Mouse (Mus musculus) midbrain, embryonic 11.5 days (tissue): ENCODE measurements around the gene Kat7. TPM values are rescaled to one million over a fixed set of nuclear protein-coding genes. Genes with fewer than 3 reads are reported as not detected.

ENCODE experiments used
- ATAC-seq: fragments of 200-750 bp; cut with Nextera tagmentation; 2 replicates; pipeline ENCODE4 v1.8.0; 2017; ENCODE audit warnings: moderate TSS enrichment, moderate library complexity; ENCODE audit not compliant: low FRiP score
- DNase-seq: peaks from one replicate; pipeline ENCODE4 v3.0.0; 2015; ENCODE audit warnings: low spot score; ENCODE audit errors: missing footprints
- H3K27ac ChIP-seq: fragments of 300-500 bp; sonication (generic); 2 replicates; pipeline ENCODE4 v1.5.1; 2014; ENCODE audit warnings: low read depth, low read length
- H3K27me3 ChIP-seq: fragments of 300-500 bp; sonication (generic); 2 replicates; pipeline ENCODE4 v1.6.1; 2014; ENCODE audit warnings: mild to moderate bottlenecking, low read length, moderate library complexity, mixed read lengths; ENCODE audit not compliant: control insufficient read depth, insufficient read depth
- H3K36me3 ChIP-seq: fragments of 300-500 bp; sonication (generic); 2 replicates; pipeline ENCODE4 v1.6.1; 2014; ENCODE audit warnings: mild to moderate bottlenecking, low read length, moderate library complexity, mixed read lengths; ENCODE audit not compliant: control insufficient read depth, insufficient read depth
- H3K4me1 ChIP-seq: fragments of 300-500 bp; sonication (generic); 2 replicates; pipeline ENCODE4 v1.6.1; 2014; ENCODE audit warnings: low read length; ENCODE audit not compliant: control insufficient read depth, insufficient read depth
- H3K4me2 ChIP-seq: fragments of 300-500 bp; sonication (generic); 2 replicates; pipeline ENCODE4 v1.6.1; 2014; ENCODE audit warnings: mild to moderate bottlenecking, moderate library complexity
- H3K4me3 ChIP-seq: fragments of 300-500 bp; sonication (generic); 2 replicates; pipeline ENCODE4 v1.5.1; 2014; ENCODE audit warnings: low read depth, low read length
- H3K9ac ChIP-seq: fragments of 300-500 bp; sonication (generic); 2 replicates; pipeline ENCODE4 v1.6.1; 2014; ENCODE audit warnings: low read length
- H3K9me3 ChIP-seq: fragments of 300-500 bp; sonication (generic); 2 replicates; pipeline ENCODE4 v1.6.1; 2016; ENCODE audit warnings: low read length; ENCODE audit not compliant: control insufficient read depth
- WGBS: fragments of 180-500 bp; shearing (Covaris S2); extraction: QIAGEN DNeasy Blood & Tissue Kit; methylation state at CpG from one replicate; pipeline ENCODE4 v1.1.7; 2014; 5-methylcytosine and 5-hydroxymethylcytosine counted together
- polyA plus RNA-seq: library from polyadenylated mRNA; unstranded; fragments of >200 nt; fragmentation: Nextera tagmentation; extraction: Ambion mirVana; gene quantifications from 2 replicates; pipeline ENCODE4 v1.2.1, GENCODE M21; 2014

The Kat7 gene
- polyA plus RNA-seq, 1 experiment from 2014 or later: 75.8 TPM

GRCm38 (mm10) chr11:95258490-95258889 lies 51.6 kb downstream of the Kat7 start:
- H3K27me3 ChIP-seq: no peaks in the 10 kb centered on the region; the same call in 1 of the 2 replicates
- DNase-seq (peak; percentile 98), ATAC-seq (peak; percentile 77; the same call in 1 of the 2 replicates)
- H3K9me3 ChIP-seq: no peaks in the 10 kb centered on the region
- H3K4me2 ChIP-seq: peak overlapping the region; percentile 60
- WGBS: 2% methylated on average over 26 of the region's 26 CpGs
- H3K9ac ChIP-seq: peak overlapping the region; percentile 44
- H3K27ac ChIP-seq: no peak overlapping the region
- H3K36me3 ChIP-seq: no peaks in the 10 kb centered on the region
- peaks cover 2% of the 10 kb centered on the region for H3K4me1 ChIP-seq
- H3K4me3 ChIP-seq: peak overlapping the region; percentile 47

- no peak for ATAC-seq
- no peak overlapping the region for H3K4me2 ChIP-seq
- WGBS: 58% methylated on average over 4 of the region's 4 CpGs
- no peak for DNase-seq
- H3K27ac ChIP-seq: no peak overlapping the region
- H3K9ac ChIP-seq: no peak overlapping the region
- H3K27me3 ChIP-seq: no peaks in the 10 kb centered on the region; the same call in 1 of the 2 replicates
- H3K4me3 ChIP-seq: no peak overlapping the region
- H3K4me1 ChIP-seq: no peaks in the 10 kb centered on the region; the same call in 1 of the 2 replicates
- no peaks in the 10 kb centered on the region for H3K36me3 ChIP-seq
- no peaks in the 10 kb centered on the region for H3K9me3 ChIP-seq
Measured at GRCm38 (mm10) chr11:95257930-95258329, 52.1 kb downstream of the Kat7 start.

DNA sequence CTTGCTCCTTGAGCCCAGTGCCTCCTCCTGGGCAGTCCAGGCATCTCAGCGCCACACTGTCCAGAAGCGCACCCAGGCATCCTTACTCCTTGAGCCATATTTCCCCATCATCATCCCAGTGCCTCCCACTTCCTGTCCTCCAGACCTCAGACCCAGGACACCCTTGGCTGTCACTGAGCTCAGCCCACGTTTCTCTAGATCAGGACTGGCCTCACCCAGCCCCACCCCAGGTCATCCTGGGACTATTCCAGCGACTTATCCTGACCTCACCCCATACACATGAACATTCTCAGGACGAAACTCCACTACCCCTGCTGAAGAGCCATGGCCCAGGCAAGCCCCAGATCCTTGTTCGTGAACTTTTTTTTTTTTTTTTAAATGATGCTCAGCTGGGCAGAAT lies 54.3 kb downstream of the Kat7 start:
- H3K36me3 ChIP-seq: no peaks in the 10 kb centered on the region
- no peaks in the 10 kb centered on the region; the same call in 1 of the 2 replicates for H3K27me3 ChIP-seq
- H3K4me3 ChIP-seq: no peak overlapping the region
- no peak overlapping the region for H3K4me2 ChIP-seq
- DNase-seq (no peak), ATAC-seq (no peak)
- H3K9ac ChIP-seq: no peak overlapping the region
- H3K4me1 ChIP-seq: no peaks in the 10 kb centered on the region; the same call in 1 of the 2 replicates
- no peak overlapping the region for H3K27ac ChIP-seq
- H3K9me3 ChIP-seq: no peaks in the 10 kb centered on the region
- WGBS: 84% methylated on average over 6 of the region's 6 CpGs

DNA sequence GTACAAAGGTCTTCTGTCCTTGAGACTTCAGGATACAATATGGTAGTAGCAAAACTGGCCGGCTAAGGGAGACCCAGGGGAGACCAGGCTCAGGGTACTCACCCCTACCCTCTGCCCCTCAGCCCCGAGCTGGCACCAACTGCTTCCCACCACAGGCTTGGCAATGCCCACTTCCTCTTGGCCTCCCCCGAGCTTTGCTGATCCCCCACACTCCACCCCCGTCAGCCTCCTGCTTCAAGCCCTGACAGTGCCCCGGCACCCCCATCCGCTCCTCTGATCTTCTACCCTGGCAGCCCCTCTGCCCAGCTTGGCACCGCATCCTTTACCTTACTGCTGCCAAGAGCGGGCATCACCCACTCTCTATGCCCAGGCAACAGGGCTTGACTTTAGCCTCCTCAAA lies 55.9 kb downstream of the Kat7 start:
- WGBS: 88% methylated on average over 8 of the region's 8 CpGs
- no peak overlapping the region for H3K9ac ChIP-seq
- H3K9me3 ChIP-seq: no peaks in the 10 kb centered on the region
- no peaks in the 10 kb centered on the region; the same call in 1 of the 2 replicates for H3K27me3 ChIP-seq
- H3K27ac ChIP-seq: no peak overlapping the region
- H3K36me3 ChIP-seq: no peaks in the 10 kb centered on the region
- no peaks in the 10 kb centered on the region for H3K4me1 ChIP-seq
- H3K4me2 ChIP-seq: no peak overlapping the region
- H3K4me3 ChIP-seq: no peak overlapping the region
- no peak for ATAC-seq
- DNase-seq: no peak

DNA sequence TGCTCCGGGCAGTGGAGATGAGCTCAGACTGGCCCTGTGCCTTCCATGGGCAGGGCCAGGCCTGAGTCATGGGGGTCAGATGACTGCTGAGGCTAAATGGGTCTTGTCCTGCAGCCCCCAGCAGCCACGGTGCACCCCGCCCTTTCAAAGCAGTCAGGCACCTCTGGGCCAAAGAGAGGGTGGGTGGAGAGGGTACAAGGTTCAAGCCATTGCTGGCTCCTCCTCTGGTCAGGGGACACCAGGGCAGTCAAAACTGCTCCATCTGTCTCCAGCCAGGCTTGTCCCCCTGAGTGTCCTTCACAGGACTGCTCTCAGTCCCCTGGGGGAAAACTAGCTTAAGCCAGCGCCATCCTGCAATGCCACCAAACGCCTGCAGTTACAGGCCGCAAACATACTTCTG lies 57.9 kb downstream of the Kat7 start:
- 82% methylated on average over 6 of the region's 6 CpGs for WGBS
- no peak overlapping the region for H3K27ac ChIP-seq
- ATAC-seq (no peak), DNase-seq (peak; percentile 54)
- no peak overlapping the region for H3K9ac ChIP-seq
- H3K4me3 ChIP-seq: no peak overlapping the region
- H3K4me2 ChIP-seq: no peak overlapping the region
- H3K4me1 ChIP-seq: no peaks in the 10 kb centered on the region
- no peaks in the 10 kb centered on the region for H3K27me3 ChIP-seq
- H3K9me3 ChIP-seq: no peaks in the 10 kb centered on the region
- no peaks in the 10 kb centered on the region for H3K36me3 ChIP-seq

- Histone ChIP-seq H3K27ac (no peak overlapping the region), H3K4me1 (no peaks in the 10 kb centered on the region), H3K36me3 (no peaks in the 10 kb centered on the region), H3K27me3 (no peaks in the 10 kb centered on the region), H3K4me3 (no peak overlapping the region), H3K9ac (no peak overlapping the region), H3K4me2 (no peak overlapping the region), H3K9me3 (no peaks in the 10 kb centered on the region)
- WGBS: 5% methylated on average over 11 of the region's 11 CpGs
- ATAC-seq (no peak), DNase-seq (peak; percentile 97)
Measured at GRCm38 (mm10) chr11:95251295-95251694, 58.8 kb downstream of the Kat7 start.

GRCm38 (mm10) chr11:95250110-95250509 lies 59.9 kb downstream of the Kat7 start:
- Histone ChIP-seq H3K4me2 (no peak overlapping the region), H3K4me3 (no peak overlapping the region), H3K36me3 (no peaks in the 10 kb centered on the region), H3K27me3 (no peaks in the 10 kb centered on the region), H3K4me1 (no peaks in the 10 kb centered on the region), H3K9ac (no peak overlapping the region), H3K27ac (no peak overlapping the region), H3K9me3 (no peaks in the 10 kb centered on the region)
- 48% methylated on average over 10 of the region's 10 CpGs for WGBS
- DNase-seq (no peak), ATAC-seq (no peak)

DNA sequence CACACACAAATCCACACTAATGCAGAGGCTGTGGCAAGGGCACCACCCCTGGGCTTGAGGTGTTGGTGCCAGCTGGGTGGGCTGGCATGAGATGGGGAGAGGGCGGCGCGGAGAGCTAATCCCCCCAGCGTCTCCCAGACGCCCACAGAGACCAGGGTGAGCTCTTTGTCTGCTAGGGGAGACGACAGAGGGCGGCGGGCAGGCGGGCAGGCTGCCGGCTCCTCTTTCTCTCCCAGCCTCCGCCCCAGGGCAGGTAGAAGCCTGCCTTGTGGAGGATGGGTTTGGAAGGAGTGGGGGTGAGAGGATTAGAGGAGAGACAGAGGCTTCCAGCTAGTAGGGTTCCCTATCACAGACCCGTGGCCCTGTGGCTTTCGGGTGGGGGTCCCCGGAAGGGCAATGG lies 63.0 kb downstream of the Kat7 start:
- Histone ChIP-seq H3K9me3 (no peaks in the 10 kb centered on the region), H3K36me3 (no peaks in the 10 kb centered on the region), H3K4me2 (no peak overlapping the region), H3K9ac (0 out of 2 replicates have a peak overlapping the region, but pooled peaks have one; percentile 2), H3K4me1 (no peaks in the 10 kb centered on the region), H3K4me3 (no peak overlapping the region), H3K27me3 (no peaks in the 10 kb centered on the region), H3K27ac (no peak overlapping the region)
- ATAC-seq: no peak
- 24% methylated on average over 14 of the region's 14 CpGs for WGBS
- DNase-seq: no peak

DNA sequence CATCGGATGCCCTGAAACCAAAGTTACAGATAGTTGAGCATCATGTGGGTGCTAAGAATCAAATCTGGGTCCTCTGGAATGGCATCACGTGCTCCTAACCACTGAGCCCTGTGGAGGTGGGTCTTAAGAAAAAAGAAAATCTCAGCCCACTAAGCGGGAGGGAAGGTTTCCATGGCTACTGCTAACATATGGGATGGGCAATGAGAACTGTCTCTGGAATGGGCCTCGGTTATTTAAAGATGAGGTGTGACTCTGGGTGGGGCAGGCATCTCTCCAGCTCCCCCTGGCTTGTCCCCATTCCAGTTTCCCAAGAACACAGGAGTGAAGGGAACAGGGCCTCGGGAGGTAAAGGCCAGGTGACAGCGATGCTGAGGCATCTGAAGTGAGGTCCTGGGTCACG lies 64.6 kb downstream of the Kat7 start:
- Histone ChIP-seq H3K4me3 (no peak overlapping the region), H3K27ac (no peak overlapping the region), H3K4me2 (no peak overlapping the region), H3K9ac (no peak overlapping the region), H3K9me3 (no peaks in the 10 kb centered on the region), H3K4me1 (no peaks in the 10 kb centered on the region), H3K27me3 (no peaks in the 10 kb centered on the region), H3K36me3 (no peaks in the 10 kb centered on the region)
- DNase-seq (no peak), ATAC-seq (no peak)
- WGBS: 72% methylated on average over 7 of the region's 7 CpGs
